Mouse (Mus musculus): ENCODE measurements around the gene Arhgap35.

The Arhgap35 gene

DNA sequence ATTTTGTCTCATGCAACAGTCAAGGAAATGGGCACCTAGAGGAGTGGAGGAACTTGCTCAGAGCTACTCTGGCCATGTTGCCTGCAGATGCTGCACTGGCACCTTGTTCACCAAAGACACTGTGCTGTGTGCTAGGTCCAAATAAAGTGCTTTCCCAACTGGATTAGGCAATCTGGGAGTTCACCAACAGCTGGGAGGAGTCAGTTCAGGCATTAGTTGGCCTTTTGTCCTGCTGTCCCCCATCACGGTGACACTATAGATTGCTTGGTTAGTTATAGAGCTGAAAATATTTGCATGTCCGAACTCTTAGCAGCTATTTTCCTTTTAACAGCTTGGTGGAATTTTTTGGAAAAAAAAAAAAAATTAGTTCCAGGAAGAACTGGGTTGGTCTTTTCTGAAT is 88.8 kb downstream of the Arhgap35 start:
- in situ Hi-C loops (cut with MseI, MboI), result no loop called here

DNA sequence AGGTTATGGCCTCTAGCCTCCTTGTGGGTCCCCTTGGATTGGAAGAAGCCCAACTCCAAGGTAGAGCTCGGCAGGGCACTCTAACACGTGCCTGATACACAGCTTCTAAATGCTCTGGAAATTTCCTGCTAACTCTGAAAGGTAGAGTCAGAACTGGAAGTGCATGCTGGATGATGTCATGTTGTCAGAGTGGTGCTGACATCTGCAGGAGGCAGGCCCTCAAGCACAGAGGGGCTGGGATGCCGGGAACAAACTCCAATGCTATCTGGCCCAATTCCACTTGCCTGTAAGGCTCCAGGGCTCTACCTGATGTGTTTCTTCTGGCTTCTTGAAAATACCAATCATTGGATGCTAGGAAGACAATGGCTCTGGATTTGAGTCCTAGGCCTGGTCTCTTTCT is 89.3 kb downstream of the Arhgap35 start:
- in situ Hi-C loops (cut with MseI, MboI), result no loop called here

DNA sequence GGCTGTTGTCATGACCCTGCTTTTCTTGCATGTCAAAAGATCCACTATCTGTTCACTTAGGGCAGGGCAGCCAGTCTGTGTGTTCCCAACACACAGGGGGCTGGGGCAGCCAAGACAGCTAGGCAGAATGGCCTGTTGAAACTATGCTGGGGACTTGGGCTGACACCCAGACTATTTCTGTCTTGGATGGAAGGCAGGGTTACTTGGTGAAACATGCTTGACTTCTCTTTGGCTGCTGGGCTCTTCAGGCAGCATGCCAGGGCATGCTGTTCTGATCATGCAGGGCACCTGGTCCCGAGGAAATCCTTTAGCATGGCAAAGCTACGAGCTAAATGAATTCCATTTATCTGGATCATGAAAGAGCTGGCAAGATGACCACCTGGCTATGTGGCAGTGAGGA is 90.5 kb downstream of the Arhgap35 start:
- in situ Hi-C loops (cut with MseI, MboI), result no loop called here

DNA sequence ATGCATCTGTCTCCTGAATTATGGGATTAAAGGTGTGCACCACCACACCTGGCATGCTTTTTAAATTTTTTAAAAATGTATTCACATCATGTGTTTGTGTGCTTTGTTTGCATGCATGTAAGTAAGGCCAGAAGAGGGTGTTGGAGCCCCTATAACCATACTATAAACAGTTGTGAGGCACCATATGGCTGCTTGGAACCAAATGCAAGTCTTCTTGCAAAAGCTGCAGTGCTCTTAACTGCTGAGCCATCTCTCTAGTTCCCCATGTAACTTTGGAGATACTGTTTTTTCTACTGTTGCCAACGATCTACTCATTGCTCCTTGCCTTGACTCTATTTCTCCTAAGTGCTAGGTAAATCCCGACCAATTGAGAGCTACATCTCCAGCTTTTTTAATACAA is 95.5 kb downstream of the Arhgap35 start:
- in situ Hi-C loops (cut with MseI, MboI), result no loop called here

DNA sequence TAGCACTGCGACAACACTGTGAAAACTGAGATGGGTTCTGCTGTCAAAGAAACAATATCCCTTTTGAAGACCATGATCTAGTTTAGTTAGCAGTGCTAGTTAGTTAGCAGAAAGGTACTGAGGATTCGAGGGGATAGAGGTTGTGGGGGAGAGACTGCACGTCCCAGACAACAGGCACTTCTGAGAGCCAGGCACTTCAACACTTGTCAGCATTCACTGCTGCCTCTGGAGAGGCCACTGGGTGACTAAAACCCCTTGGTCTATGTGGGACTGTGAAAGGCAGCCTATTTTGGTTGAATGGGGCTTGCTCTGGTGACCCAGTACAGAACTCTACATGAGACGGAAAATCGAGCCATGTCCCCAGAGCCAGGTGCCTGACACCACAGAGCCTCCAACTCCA is 97.6 kb downstream of the Arhgap35 start:
- in situ Hi-C loops (cut with MseI, MboI), result no loop called here

DNA sequence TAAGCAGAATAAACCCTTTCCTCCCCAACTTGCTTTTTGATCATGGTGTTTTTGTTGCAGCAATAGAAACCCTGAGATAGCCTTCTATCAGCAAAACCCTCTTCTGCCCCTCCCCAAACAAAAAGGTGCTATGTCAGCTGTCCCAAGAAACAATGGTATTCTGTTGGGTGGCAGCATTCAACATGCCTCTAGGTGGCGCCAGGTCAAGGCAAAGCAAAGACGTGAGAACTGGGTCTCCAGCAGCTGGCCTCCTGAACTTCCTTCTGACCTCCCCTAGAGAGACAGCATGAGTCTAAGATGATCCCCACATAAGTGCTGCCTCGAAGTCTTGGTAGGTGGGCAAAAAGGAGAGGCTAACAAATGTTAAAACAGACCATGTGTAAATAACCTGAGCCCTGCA is 107.5 kb downstream of the Arhgap35 start:
- in situ Hi-C loops (cut with MseI, MboI), result loop anchor here in 1 of 2 experiments (5.0 kb wide), 1 partner anchor 110 kb away; no protein-coding TSS in a partner anchor

DNA sequence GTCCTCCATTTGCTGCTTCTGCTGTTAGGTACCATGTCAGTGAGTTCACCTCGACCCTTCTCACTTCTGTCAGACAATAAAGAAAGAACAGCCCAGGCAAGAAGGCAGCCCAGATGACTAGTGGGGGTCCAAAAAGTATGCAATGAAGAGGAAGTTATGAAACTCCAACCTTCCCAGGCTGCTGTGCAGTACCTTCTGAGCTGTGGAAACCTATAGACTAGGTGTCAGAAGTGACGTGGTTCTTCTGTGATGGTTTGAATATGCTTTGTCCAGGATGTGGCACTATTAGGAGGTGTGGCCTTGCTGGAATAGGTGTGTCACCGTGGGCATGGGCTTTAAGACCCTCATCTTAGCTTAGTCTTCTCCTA is 109.6 kb downstream of the Arhgap35 start:
- in situ Hi-C loops (cut with MseI, MboI), result loop anchor here in 1 of 2 experiments (5.0 kb wide), 1 partner anchor 112 kb away; no protein-coding TSS in a partner anchor

DNA sequence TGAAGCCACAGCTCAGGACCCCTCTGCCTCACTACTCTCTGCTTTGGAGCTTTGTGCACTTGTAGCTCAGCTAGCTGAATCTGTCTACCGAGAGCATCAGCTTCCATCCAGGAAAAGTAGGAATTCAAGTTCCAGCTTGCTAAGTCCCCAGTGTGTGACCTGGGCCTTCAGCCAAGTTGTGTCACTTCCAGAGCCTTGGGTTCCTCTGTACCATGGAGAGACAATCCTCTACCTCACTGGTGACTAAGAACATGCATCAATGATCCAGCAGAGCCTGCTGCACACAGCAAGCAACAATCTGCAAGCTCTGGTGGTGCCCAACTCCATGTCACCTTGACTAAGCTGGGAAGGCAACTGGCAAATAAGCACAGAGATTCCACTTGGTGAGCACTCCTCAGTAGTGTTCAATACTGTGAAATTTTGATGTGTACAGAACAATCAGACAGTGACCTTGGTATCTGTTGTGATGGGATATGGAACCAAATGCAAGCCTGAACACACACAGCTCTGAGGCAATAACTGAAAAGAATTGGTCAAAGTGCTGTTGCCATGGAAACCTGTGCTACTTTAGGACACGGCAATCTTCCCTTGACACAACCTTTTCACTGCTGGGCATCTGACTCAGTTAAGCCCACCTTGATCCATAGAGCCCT is 110.1 kb downstream of the Arhgap35 start:
- in situ Hi-C loops (cut with MseI, MboI), result loop anchor here (5.0 kb wide), 2 partner anchors 113 to 118 kb away; no protein-coding TSS in a partner anchor

DNA sequence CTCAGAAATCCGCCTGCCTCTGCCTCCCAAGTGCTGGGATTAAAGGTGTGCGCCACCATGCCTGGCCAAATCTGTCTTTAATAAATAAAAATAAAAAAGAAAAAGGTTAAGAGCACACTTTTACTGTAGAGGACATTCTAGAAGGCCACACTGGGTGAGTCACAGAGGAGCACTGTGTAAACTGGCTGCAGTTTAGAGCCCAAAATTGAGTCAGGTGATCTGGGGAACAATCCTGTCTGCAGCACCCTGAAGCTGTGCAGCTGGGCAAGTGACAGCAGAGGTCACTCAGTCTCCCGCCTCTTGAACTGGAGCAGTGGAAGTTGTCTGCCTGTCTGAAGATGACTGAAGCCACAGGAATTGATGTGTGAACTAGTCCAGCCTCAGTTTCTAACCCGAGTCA is 113.2 kb downstream of the Arhgap35 start:
- in situ Hi-C loops (cut with MseI, MboI), result loop anchor here in 1 of 2 experiments (5.0 kb wide), 1 partner anchor 121 kb away; no protein-coding TSS in a partner anchor

DNA sequence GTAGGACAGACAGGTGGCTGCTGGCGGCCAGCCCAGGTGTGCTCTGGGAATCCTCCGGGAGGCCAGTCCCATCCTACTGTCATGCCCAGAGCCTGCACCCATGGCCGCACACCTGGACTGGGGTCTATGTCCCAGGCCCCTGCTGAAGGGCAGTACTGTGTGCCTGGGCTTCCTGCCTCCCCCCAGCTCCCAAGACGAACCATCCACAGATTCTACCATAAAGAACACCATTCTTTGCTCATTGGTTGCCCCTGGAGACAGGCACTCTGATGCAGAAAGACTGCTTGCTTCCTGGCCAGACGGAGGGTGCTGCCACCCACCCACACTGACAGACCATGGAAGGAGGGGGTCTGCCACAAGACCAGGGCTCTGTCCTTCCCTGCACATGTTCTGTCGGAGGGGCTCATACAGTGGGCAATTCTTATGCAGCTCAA is 115.1 kb downstream of the Arhgap35 start:
- in situ Hi-C loops (cut with MseI, MboI), result loop anchor here in 1 of 2 experiments (5.0 kb wide), 1 partner anchor 123 kb away; no protein-coding TSS in a partner anchor

DNA sequence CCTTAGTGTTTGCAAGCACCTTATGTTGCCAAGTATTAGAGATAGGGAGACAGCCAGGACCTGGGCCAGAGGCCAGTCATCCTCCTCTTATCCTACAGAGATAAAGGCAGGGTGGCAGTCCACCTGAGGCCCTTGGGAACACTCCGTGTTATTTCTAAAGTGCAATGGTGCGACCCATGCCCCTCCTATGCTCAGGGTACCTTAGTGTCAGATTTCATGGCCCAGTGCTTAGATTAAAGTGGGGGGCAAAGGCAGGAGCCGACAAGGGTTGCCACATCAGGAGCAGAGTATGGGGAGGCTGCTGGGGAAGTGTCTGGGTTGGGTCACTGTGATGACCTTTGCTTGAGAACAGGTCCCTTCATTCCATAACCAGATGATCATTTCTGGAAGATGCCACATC is 118.5 kb downstream of the Arhgap35 start:
- in situ Hi-C loops (cut with MseI, MboI), result no loop called here

DNA sequence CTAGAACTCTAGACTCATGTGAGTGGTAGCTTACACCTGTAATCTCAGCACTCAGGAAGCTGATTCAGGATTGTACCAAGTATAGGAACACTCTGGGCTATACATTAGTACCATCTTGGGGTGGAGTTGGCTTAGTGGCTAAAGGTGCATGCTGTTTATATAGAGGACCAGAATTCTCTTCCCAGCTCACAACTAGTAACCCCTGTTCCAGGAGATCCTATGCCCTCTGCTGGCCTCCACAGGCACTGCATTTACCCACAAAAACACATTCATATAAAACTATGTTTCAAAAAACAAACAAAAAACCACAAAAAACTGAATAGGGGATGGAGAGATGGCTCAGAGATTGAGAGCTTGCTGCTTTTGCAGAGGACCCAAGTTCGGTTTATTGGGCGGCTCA is 121.4 kb downstream of the Arhgap35 start:
- in situ Hi-C loops (cut with MseI, MboI), result no loop called here

DNA sequence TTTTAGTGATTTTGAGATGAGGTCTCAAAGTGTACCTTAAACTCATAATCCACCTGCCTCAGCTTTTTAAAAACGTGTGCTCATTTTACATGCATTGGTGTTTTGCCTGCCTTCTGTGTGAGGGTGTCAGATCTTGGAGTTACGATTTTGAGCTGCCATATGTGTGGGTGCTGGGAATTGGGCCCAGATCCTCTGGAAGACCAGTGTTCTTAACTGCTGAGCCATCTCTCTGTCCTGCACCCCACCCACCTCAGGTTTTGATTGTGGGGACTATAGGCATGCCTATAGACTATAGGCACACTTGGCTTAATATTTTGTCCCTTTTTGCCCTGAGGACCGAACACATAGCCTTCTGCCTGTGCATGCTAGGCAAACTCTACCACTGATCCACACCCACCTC is 122.6 kb downstream of the Arhgap35 start:
- in situ Hi-C loops (cut with MseI, MboI), result no loop called here

DNA sequence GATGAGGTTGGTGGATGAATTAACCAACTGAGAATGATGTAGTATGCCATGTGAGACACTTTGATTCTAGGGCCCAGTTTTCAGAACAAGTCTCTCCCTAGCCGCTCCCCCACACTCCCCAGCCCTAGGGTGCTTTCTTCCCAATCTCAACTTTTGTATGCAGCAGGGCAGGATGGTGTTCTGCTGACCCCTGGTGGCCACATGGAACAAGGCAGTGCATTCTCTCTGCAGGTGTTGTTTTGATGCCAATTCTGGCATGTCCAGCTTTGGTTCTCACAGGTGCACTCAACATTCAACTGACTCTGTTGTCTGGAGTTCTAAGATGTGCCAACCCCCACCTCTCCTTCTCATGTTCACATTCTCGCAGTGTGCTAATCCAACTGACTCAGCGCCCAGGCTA is 123.0 kb downstream of the Arhgap35 start:
- in situ Hi-C loops (cut with MseI, MboI), result no loop called here

DNA sequence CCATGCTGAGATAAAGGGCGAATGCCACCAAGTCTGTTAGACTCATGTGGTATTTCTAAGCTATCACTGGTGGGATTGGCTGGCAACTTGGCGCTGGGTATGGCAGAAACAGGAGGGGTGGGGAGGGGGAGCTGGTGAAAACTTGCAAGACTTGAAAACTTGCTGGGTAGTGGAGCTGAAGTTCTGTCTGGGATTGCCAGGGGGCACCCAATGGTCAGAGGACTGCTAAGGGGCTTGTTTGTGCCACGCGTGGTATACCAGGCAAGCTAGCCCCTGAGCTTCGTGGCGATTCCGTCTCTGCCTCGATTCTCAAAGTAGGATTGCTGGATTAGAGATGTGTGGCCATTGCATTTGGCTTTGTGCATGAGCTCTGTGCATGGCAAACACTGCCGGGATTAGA is 124.8 kb downstream of the Arhgap35 start:
- in situ Hi-C loops (cut with MseI, MboI), result no loop called here

DNA sequence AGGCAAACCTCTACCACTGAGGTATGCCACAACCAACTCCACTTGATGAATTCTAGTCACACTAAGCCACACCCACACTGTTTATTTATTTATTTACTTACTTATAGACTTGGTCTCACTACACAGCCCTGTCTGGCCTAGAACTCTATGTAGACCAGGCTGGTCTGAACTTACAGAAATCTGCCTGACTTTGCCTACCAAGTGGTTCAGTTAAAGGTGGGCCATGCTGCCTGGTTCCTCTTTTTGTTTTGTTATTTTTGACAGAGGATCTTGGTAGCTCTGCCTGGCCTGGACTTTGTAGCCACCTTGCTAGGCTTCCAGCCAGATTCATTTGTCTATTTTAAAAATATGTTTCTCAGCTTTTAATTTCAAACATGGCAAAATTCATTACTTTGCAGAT is 126.0 kb downstream of the Arhgap35 start:
- in situ Hi-C loops (cut with MseI, MboI), result no loop called here

DNA sequence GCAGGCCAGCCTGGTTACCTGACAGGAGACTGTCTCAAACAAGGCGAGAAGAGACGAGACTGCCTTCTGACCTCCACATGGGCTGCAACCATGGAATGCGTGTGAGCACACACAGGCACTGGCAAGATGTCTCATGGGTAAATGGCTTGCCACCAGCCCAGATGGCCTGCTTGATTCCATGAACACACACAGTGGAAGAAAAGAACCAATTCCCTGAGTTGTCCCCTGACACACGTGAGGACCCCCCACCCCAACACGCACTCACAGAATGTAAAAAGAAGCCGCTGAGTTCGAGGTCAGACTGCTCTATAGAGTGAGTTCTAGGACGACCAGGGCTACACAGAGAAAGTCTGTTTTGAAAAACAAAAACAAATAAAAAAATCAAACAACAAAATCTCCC is 137.2 kb downstream of the Arhgap35 start, which contains the start of gene Npas1:
TSS of gene Npas1 (minus strand) at position 101 of the 400 bp plus-strand sequence.
- in situ Hi-C loops (cut with MseI, MboI), result no loop called here

DNA sequence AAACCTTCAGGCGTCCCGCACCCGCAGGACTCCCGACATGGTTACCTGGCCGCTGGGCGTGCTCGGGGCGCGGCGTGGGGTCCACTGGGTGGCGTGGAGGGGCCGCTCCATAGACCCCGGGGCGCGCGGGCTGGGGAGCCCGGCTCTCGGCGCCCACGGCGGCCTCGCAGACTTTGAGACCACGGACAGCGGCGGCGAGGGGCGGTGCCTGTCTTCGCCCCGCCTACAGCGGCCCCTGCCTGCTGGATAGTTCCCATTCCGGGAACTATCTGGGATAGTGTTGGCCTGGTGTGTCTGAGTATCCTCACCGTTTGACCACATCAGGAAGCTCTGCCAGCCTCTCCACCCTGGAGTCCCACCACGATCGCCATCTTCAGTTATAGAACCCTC is 138.2 kb downstream of the Arhgap35 start:
- in situ Hi-C loops (cut with MseI, MboI), result no loop called here

DNA sequence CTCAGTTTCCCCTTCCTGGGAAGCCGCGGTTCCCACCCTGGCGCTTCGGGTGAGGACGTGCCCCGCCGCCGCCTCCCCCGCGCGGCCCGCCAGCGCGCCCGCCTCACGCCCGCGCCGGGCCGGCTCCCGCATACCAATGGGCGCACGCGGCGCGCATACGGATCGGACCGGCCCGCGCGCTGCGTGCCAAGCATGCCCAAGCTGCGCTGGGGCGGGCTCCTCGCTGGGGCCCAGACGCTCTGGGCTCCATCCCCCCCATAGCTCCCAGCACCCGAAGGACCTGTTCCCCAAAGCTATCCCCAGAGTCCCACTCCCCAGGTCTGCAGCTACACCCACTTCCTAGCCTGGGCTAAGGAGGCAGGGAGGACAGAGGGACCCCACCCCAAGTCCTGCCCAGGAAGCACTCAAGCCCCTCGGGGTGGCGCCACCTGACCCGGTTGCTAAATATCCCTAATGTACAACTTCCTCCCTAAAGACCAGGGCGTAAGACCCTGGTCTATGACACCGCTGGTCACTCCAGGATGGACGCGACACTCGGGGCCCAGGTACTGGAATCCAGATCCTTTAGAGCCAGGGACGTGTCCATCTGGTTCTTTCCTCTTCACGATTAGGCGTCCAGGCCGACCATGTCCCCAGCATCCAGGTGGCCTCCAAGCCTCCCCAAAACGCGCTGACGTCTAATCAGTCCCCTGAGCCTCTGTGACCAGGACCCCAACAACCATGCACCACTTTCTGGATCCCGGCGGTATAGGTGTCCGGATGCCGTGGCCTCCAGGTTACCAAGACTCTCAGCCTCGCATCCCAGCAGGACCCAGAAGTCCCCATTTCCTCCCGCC is 138.8 kb downstream of the Arhgap35 start:
- in situ Hi-C loops (cut with MseI, MboI), result no loop called here

DNA sequence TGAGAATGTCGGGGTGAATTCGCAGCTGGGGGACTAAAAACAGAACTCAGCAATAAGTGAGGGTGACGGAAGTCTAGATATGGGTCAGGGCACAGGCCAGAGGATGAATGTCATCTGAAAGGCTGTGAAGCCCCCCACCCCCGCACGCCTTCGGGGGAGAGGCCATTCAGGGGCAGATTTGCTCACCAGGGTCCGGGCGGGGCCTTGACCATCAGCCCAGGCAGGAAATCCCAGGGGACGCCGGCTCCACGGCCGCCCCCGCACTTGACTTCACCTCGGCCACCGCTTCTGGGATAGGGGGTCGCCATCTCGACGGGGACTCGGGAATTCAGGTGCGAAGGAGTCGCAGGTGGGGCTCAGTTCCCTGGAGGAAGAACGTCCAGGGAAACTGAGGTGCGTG is 139.5 kb downstream of the Arhgap35 start:
- in situ Hi-C loops (cut with MseI, MboI), result no loop called here

DNA sequence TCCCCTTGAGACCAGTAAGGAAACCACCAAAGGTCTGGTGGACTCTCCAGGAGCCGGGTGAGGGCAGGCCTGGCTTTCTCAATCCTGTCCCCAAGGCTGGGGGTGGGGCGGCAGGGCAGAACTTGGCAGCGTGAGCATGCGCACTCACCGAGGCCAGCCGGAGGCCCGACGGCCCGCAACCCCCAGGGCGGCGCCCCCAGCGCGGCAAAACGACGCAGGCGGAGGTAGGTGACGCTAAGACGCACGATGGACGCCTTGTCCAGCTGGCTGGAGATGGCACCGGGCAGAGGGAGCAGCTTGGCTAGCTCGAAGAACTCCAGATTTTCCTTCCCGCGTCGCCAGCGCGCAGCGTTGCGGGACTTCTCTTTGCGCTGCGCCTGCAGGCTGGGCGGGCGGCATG is 140.3 kb downstream of the Arhgap35 start:
- in situ Hi-C loops (cut with MseI, MboI), result no loop called here

DNA sequence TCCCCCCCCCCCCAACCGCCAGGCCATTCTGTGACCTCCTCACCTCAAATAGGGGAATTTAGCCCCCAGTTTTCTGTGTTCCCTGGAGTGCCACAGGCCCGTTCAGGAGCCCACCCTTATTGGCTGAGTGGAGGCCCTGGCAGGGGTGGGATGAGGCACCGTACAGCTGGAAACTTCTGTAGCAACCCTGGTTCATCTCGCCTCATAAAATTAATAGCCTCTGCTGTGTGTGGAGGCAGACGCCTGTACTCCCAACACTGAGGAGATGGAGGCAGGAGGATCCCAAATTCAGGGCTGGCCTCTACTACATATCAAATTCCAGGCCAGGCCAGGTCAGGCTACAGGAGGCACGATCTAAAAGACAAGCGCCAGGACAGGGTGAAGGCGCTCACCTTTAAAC is 140.9 kb downstream of the Arhgap35 start:
- in situ Hi-C loops (cut with MseI, MboI), result no loop called here
